Mouse (Mus musculus): ENCODE results near the gene Nqo2. TPM values are rescaled to one million over a fixed set of nuclear protein-coding genes. Genes with fewer than 3 reads are reported as not detected.
A peak's percentile ranks its signal among the peaks of the same experiment; 100 is the strongest.

Nqo2 gene
- polyA plus RNA-seq, 1 experiment from 2014 or later, result 33.8 TPM

GRCm38 (mm10) chr13:33941288-33941808 is 23.1 kb upstream of the Nqo2 start:
- WGBS, result 79% methylated on average over 5 of the region's 5 CpGs
- Histone ChIP-seq H3K36me3 (ENCODE audit: control insufficient read depth, insufficient read depth, low read length) (no peaks in the 10 kb centered on the region), H3K4me3 (ENCODE audit: low read length) (no peak overlapping the region), H3K27me3 (ENCODE audit: control insufficient read depth, insufficient read depth, low read depth, low read length) (no peaks in the 10 kb centered on the region), H3K4me2 (ENCODE audit: low read depth, low read length) (no peak overlapping the region), H3K27ac (ENCODE audit: low read length) (no peak overlapping the region), H3K9me3 (ENCODE audit: control insufficient read depth, low read length) (no peaks in the 10 kb centered on the region), H3K4me1 (replicated peaks; ENCODE audit: control insufficient read depth, insufficient read depth, low read length) (peaks cover 5% of the 10 kb centered on the region; the same call in 1 of the 2 replicates), H3K9ac (ENCODE audit: low read length) (no peak overlapping the region)
- ATAC-seq (ENCODE audit: low read depth), result no peak

GRCm38 (mm10) chr13:33942212-33942779 is 22.2 kb upstream of the Nqo2 start:
- no peak overlapping the region for H3K4me2 ChIP-seq (ENCODE audit: low read depth, low read length)
- no peak overlapping the region for H3K27ac ChIP-seq (ENCODE audit: low read length)
- no peaks in the 10 kb centered on the region for H3K9me3 ChIP-seq (ENCODE audit: control insufficient read depth, low read length)
- 38% methylated on average over 4 of the region's 4 CpGs for WGBS
- no peaks in the 10 kb centered on the region for H3K27me3 ChIP-seq (ENCODE audit: control insufficient read depth, insufficient read depth, low read depth, low read length)
- no peaks in the 10 kb centered on the region for H3K36me3 ChIP-seq (ENCODE audit: control insufficient read depth, insufficient read depth, low read length)
- ATAC-seq (ENCODE audit: low read depth), result no peak
- H3K4me1 ChIP-seq (replicated peaks; ENCODE audit: control insufficient read depth, insufficient read depth, low read length), result no peaks in the 10 kb centered on the region
- no peak overlapping the region for H3K4me3 ChIP-seq (ENCODE audit: low read length)
- H3K9ac ChIP-seq (ENCODE audit: low read length), result no peak overlapping the region

GRCm38 (mm10) chr13:33951308-33952074 is 13.0 kb upstream of the Nqo2 start:
- Histone ChIP-seq H3K27ac (ENCODE audit: low read length) (no peak overlapping the region), H3K4me3 (ENCODE audit: low read length) (no peak overlapping the region), H3K27me3 (ENCODE audit: control insufficient read depth, insufficient read depth, low read depth, low read length) (no peaks in the 10 kb centered on the region), H3K36me3 (ENCODE audit: control insufficient read depth, insufficient read depth, low read length) (no peaks in the 10 kb centered on the region), H3K9ac (ENCODE audit: low read length) (no peak overlapping the region), H3K4me2 (ENCODE audit: low read depth, low read length) (no peak overlapping the region), H3K9me3 (ENCODE audit: control insufficient read depth, low read length) (no peaks in the 10 kb centered on the region), H3K4me1 (replicated peaks; ENCODE audit: control insufficient read depth, insufficient read depth, low read length) (no peaks in the 10 kb centered on the region)
- no peak for ATAC-seq (ENCODE audit: low read depth)
- 79% methylated on average over 4 of the region's 4 CpGs for WGBS

GRCm38 (mm10) chr13:33952075-33952449 is 12.4 kb upstream of the Nqo2 start:
- Histone ChIP-seq H3K4me3 (ENCODE audit: low read length) (no peak overlapping the region), H3K4me2 (ENCODE audit: low read depth, low read length) (no peak overlapping the region), H3K27ac (ENCODE audit: low read length) (no peak overlapping the region), H3K9ac (ENCODE audit: low read length) (no peak overlapping the region), H3K9me3 (ENCODE audit: control insufficient read depth, low read length) (no peaks in the 10 kb centered on the region), H3K4me1 (replicated peaks; ENCODE audit: control insufficient read depth, insufficient read depth, low read length) (no peaks in the 10 kb centered on the region), H3K36me3 (ENCODE audit: control insufficient read depth, insufficient read depth, low read length) (no peaks in the 10 kb centered on the region), H3K27me3 (ENCODE audit: control insufficient read depth, insufficient read depth, low read depth, low read length) (no peaks in the 10 kb centered on the region)
- 38% methylated on average over 1 of the region's 1 CpGs for WGBS
- ATAC-seq (ENCODE audit: low read depth), result no peak

- Histone ChIP-seq H3K9ac (ENCODE audit: low read length) (no peak overlapping the region), H3K9me3 (ENCODE audit: control insufficient read depth, low read length) (no peaks in the 10 kb centered on the region), H3K27ac (ENCODE audit: low read length) (no peak overlapping the region), H3K36me3 (ENCODE audit: control insufficient read depth, insufficient read depth, low read length) (no peaks in the 10 kb centered on the region), H3K27me3 (ENCODE audit: control insufficient read depth, insufficient read depth, low read depth, low read length) (no peaks in the 10 kb centered on the region), H3K4me1 (replicated peaks; ENCODE audit: control insufficient read depth, insufficient read depth, low read length) (no peaks in the 10 kb centered on the region), H3K4me3 (ENCODE audit: low read length) (no peak overlapping the region), H3K4me2 (ENCODE audit: low read depth, low read length) (no peak overlapping the region)
- no peak for ATAC-seq (ENCODE audit: low read depth)
- WGBS, result 85% methylated on average over 2 of the region's 2 CpGs
Observed at GRCm38 (mm10) chr13:33952947-33953346, 11.5 kb upstream of the Nqo2 start.

GRCm38 (mm10) chr13:33956571-33957421 is 7.7 kb upstream of the Nqo2 start:
- Histone ChIP-seq H3K27ac (ENCODE audit: low read length) (no peak overlapping the region), H3K4me3 (ENCODE audit: low read length) (no peak overlapping the region), H3K9ac (ENCODE audit: low read length) (no peak overlapping the region), H3K9me3 (ENCODE audit: control insufficient read depth, low read length) (no peaks in the 10 kb centered on the region), H3K4me2 (ENCODE audit: low read depth, low read length) (no peak overlapping the region), H3K27me3 (ENCODE audit: control insufficient read depth, insufficient read depth, low read depth, low read length) (no peaks in the 10 kb centered on the region), H3K36me3 (ENCODE audit: control insufficient read depth, insufficient read depth, low read length) (no peaks in the 10 kb centered on the region), H3K4me1 (replicated peaks; ENCODE audit: control insufficient read depth, insufficient read depth, low read length) (no peaks in the 10 kb centered on the region)
- WGBS, result 32% methylated on average over 6 of the region's 6 CpGs
- peak; percentile 47; the same call in 1 of the 2 replicates for ATAC-seq (ENCODE audit: low read depth)

GRCm38 (mm10) chr13:33959771-33960170 is 4.7 kb upstream of the Nqo2 start:
- Histone ChIP-seq H3K4me1 (replicated peaks; ENCODE audit: control insufficient read depth, insufficient read depth, low read length) (peaks cover 2% of the 10 kb centered on the region; the same call in 1 of the 2 replicates), H3K9me3 (ENCODE audit: control insufficient read depth, low read length) (no peaks in the 10 kb centered on the region), H3K4me3 (ENCODE audit: low read length) (no peak overlapping the region), H3K36me3 (ENCODE audit: control insufficient read depth, insufficient read depth, low read length) (no peaks in the 10 kb centered on the region), H3K27ac (ENCODE audit: low read length) (no peak overlapping the region), H3K27me3 (ENCODE audit: control insufficient read depth, insufficient read depth, low read depth, low read length) (no peaks in the 10 kb centered on the region), H3K4me2 (ENCODE audit: low read depth, low read length) (no peak overlapping the region), H3K9ac (ENCODE audit: low read length) (no peak overlapping the region)
- 89% methylated on average over 2 of the region's 2 CpGs for WGBS
- ATAC-seq (ENCODE audit: low read depth), result no peak

- WGBS, result 6% methylated on average over 14 of the region's 14 CpGs
- H3K36me3 ChIP-seq (ENCODE audit: control insufficient read depth, insufficient read depth, low read length), result no peaks in the 10 kb centered on the region
- peak overlapping the region; percentile 64 for H3K4me2 ChIP-seq (ENCODE audit: low read depth, low read length)
- H3K9me3 ChIP-seq (ENCODE audit: control insufficient read depth, low read length), result no peaks in the 10 kb centered on the region
- peak; percentile 89 for ATAC-seq (ENCODE audit: low read depth)
- H3K4me3 ChIP-seq (ENCODE audit: low read length), result peak overlapping the region; percentile 61
- H3K4me1 ChIP-seq (replicated peaks; ENCODE audit: control insufficient read depth, insufficient read depth, low read length), result peaks cover 10% of the 10 kb centered on the region
- peak overlapping the region; percentile 98 for H3K27ac ChIP-seq (ENCODE audit: low read length)
- H3K27me3 ChIP-seq (ENCODE audit: control insufficient read depth, insufficient read depth, low read depth, low read length), result no peaks in the 10 kb centered on the region
- peak overlapping the region; percentile 77 for H3K9ac ChIP-seq (ENCODE audit: low read length)
Observed at GRCm38 (mm10) chr13:33965056-33966024, 853 bp downstream of the Nqo2 start.

All from lung, embryonic 16.5 days (tissue).